Mouse (Mus musculus) testis, postnatal 14 days (tissue): ENCODE results near the gene 9230102O04Rik.

Source experiments
- DNase-seq: peaks from one replicate; pipeline ENCODE4 v3.0.0; 2021; ENCODE audit warnings: low spot score

The 9230102O04Rik gene

GRCm38 (mm10) chr2:9871798-9872197 lies 17.5 kb downstream of the 9230102O04Rik start:
- no peak for DNase-seq

GRCm38 (mm10) chr2:9871141-9871716 lies 18.1 kb downstream of the 9230102O04Rik start:
- DNase-seq, result no peak

- no peak for DNase-seq
These were observed 22.1 kb downstream of the 9230102O04Rik start for GRCm38 (mm10) chr2:9867092-9867825.

GRCm38 (mm10) chr2:9860698-9861097 lies 28.6 kb downstream of the 9230102O04Rik start:
- DNase-seq, result no peak

GRCm38 (mm10) chr2:9855861-9856260 lies 33.5 kb downstream of the 9230102O04Rik start:
- DNase-seq, result no peak

GRCm38 (mm10) chr2:9852851-9853576 lies 36.3 kb downstream of the 9230102O04Rik start:
- DNase-seq, result no peak

GRCm38 (mm10) chr2:9835195-9835594 lies 54.1 kb downstream of the 9230102O04Rik start:
- no peak for DNase-seq

GRCm38 (mm10) chr2:9833712-9834111 lies 55.6 kb downstream of the 9230102O04Rik start:
- no peak for DNase-seq
